Mouse (Mus musculus) midbrain, embryonic 13.5 days (tissue): Measurements from ENCODE around the gene Qsox1. TPM values are rescaled to one million over a fixed set of nuclear protein-coding genes. Genes with fewer than 3 reads are reported as not detected.

ENCODE experiments used
- ATAC-seq: fragments of 200-750 bp; cut with Nextera tagmentation; 2 replicates; pipeline ENCODE4 v1.8.0; 2017; ENCODE audit warnings: mild to moderate bottlenecking, moderate TSS enrichment, moderate library complexity
- H3K27ac ChIP-seq: fragments of 300-500 bp; sonication (generic); 2 replicates; pipeline ENCODE4 v1.5.1; 2015; ENCODE audit warnings: inconsistent platforms, mild to moderate bottlenecking, moderate library complexity
- H3K27me3 ChIP-seq: fragments of 300-500 bp; sonication (generic); 2 replicates; pipeline ENCODE4 v1.6.1; 2015; ENCODE audit warnings: mild to moderate bottlenecking, inconsistent platforms
- H3K36me3 ChIP-seq: fragments of 300-500 bp; sonication (generic); 2 replicates; pipeline ENCODE4 v1.6.1; 2015; ENCODE audit warnings: mild to moderate bottlenecking, inconsistent platforms
- H3K4me1 ChIP-seq: fragments of 300-500 bp; sonication (generic); replicated peaks from 2 replicates; pipeline ENCODE4 v1.6.1; 2015; ENCODE audit warnings: inconsistent platforms
- H3K4me2 ChIP-seq: fragments of 300-500 bp; sonication (generic); replicated peaks from 2 replicates; pipeline ENCODE4 v1.6.1; 2015; ENCODE audit warnings: moderate library complexity, mild to moderate bottlenecking, inconsistent platforms
- H3K4me3 ChIP-seq: fragments of 300-500 bp; sonication (generic); replicated peaks from 2 replicates; pipeline ENCODE4 v1.5.1; 2015; ENCODE audit warnings: mild to moderate bottlenecking, inconsistent platforms
- H3K9ac ChIP-seq: fragments of 300-500 bp; sonication (generic); replicated peaks from 2 replicates; pipeline ENCODE4 v1.6.1; 2015; ENCODE audit warnings: mild to moderate bottlenecking, inconsistent platforms
- H3K9me3 ChIP-seq: fragments of 300-500 bp; sonication (generic); 2 replicates; pipeline ENCODE4 v1.6.1; 2016; ENCODE audit warnings: mild to moderate bottlenecking, inconsistent platforms
- WGBS: fragments of 180-500 bp; shearing (Covaris S2); methylation state at CpG from one replicate; pipeline ENCODE4 v1.1.7; 2015; 5-methylcytosine and 5-hydroxymethylcytosine counted together
- polyA plus RNA-seq: library from polyadenylated mRNA; unstranded; fragments of >200 nt; fragmentation: Nextera tagmentation; extraction: Ambion mirVana; gene quantifications from 2 replicates; pipeline ENCODE4 v1.2.1, GENCODE M21; 2015

The Qsox1 gene
- polyA plus RNA-seq, 1 experiment from 2014 or later: 21.1 TPM

- H3K27me3 ChIP-seq: no peaks in the 10 kb centered on the region
- H3K4me3 ChIP-seq: no peak overlapping the region
- peaks cover 28% of the 10 kb centered on the region for H3K36me3 ChIP-seq
- H3K4me2 ChIP-seq: no peak overlapping the region
- no peaks in the 10 kb centered on the region for H3K9me3 ChIP-seq
- WGBS: 76% methylated on average over 11 of the region's 11 CpGs
- no peak overlapping the region for H3K9ac ChIP-seq
- no peaks in the 10 kb centered on the region for H3K4me1 ChIP-seq
- peak overlapping the region; percentile 44; the same call in 1 of the 2 replicates for H3K27ac ChIP-seq
- ATAC-seq: no peak
Measured at GRCm38 (mm10) chr1:155796757-155797405, 15.8 kb downstream of the Qsox1 start.

GRCm38 (mm10) chr1:155795791-155796233 is 16.9 kb downstream of the Qsox1 start:
- Histone ChIP-seq H3K27ac (no peak overlapping the region), H3K4me3 (no peak overlapping the region), H3K9me3 (no peaks in the 10 kb centered on the region), H3K4me2 (no peak overlapping the region), H3K27me3 (no peaks in the 10 kb centered on the region), H3K36me3 (peaks cover 24% of the 10 kb centered on the region), H3K4me1 (peaks cover 4% of the 10 kb centered on the region), H3K9ac (no peak overlapping the region)
- WGBS: 95% methylated on average over 5 of the region's 5 CpGs
- ATAC-seq: no peak

- Histone ChIP-seq H3K4me3 (no peak overlapping the region), H3K9me3 (no peaks in the 10 kb centered on the region), H3K27ac (no peak overlapping the region), H3K27me3 (no peaks in the 10 kb centered on the region), H3K36me3 (peaks cover 24% of the 10 kb centered on the region), H3K4me2 (no peak overlapping the region), H3K4me1 (peaks cover 13% of the 10 kb centered on the region), H3K9ac (no peak overlapping the region)
- ATAC-seq: no peak
- WGBS: 88% methylated on average over 6 of the region's 6 CpGs
Measured at GRCm38 (mm10) chr1:155794855-155795254, 17.8 kb downstream of the Qsox1 start.

- H3K9me3 ChIP-seq: no peaks in the 10 kb centered on the region
- no peak overlapping the region for H3K4me2 ChIP-seq
- peaks cover 16% of the 10 kb centered on the region for H3K4me1 ChIP-seq
- 64% methylated on average over 5 of the region's 5 CpGs for WGBS
- H3K27me3 ChIP-seq: no peaks in the 10 kb centered on the region
- peaks cover 34% of the 10 kb centered on the region for H3K36me3 ChIP-seq
- no peak overlapping the region for H3K27ac ChIP-seq
- no peak for ATAC-seq
- H3K4me3 ChIP-seq: no peak overlapping the region
- no peak overlapping the region for H3K9ac ChIP-seq
Measured at GRCm38 (mm10) chr1:155791919-155792318, 20.8 kb downstream of the Qsox1 start.

GRCm38 (mm10) chr1:155790111-155790974 is 22.3 kb downstream of the Qsox1 start:
- 48% methylated on average over 16 of the region's 16 CpGs for WGBS
- H3K36me3 ChIP-seq: peaks cover 41% of the 10 kb centered on the region
- no peak overlapping the region for H3K4me3 ChIP-seq
- no peaks in the 10 kb centered on the region for H3K9me3 ChIP-seq
- no peak overlapping the region for H3K4me2 ChIP-seq
- peak; percentile 80 for ATAC-seq
- H3K27me3 ChIP-seq: 0 out of 2 replicates have a peak, but pooled peaks cover 10% of the 10 kb centered on the region
- peak overlapping the region; percentile 71 for H3K27ac ChIP-seq
- H3K4me1 ChIP-seq: peaks cover 16% of the 10 kb centered on the region
- 0 out of 2 replicates have a peak overlapping the region, but pooled peaks have one; percentile 19 for H3K9ac ChIP-seq

- Histone ChIP-seq H3K9ac (no peak overlapping the region; the same call in 1 of the 2 replicates), H3K4me3 (no peak overlapping the region), H3K9me3 (no peaks in the 10 kb centered on the region), H3K36me3 (peaks cover 40% of the 10 kb centered on the region), H3K4me2 (no peak overlapping the region), H3K4me1 (peaks cover 20% of the 10 kb centered on the region), H3K27me3 (peaks cover 46% of the 10 kb centered on the region), H3K27ac (no peak overlapping the region)
- WGBS: 49% methylated on average over 7 of the region's 7 CpGs
- no peak for ATAC-seq
Measured at GRCm38 (mm10) chr1:155785886-155786285, 26.8 kb downstream of the Qsox1 start.

- Histone ChIP-seq H3K4me1 (peaks cover 9% of the 10 kb centered on the region), H3K4me3 (no peak overlapping the region), H3K27me3 (peaks cover 56% of the 10 kb centered on the region), H3K36me3 (peaks cover 46% of the 10 kb centered on the region), H3K9ac (no peak overlapping the region; the same call in 1 of the 2 replicates), H3K4me2 (no peak overlapping the region), H3K9me3 (no peaks in the 10 kb centered on the region), H3K27ac (no peak overlapping the region)
- peak; percentile 51 for ATAC-seq
- WGBS: 37% methylated on average over 19 of the region's 19 CpGs
Measured at GRCm38 (mm10) chr1:155784343-155785205, 28.1 kb downstream of the Qsox1 start.

- Histone ChIP-seq H3K4me3 (no peak overlapping the region), H3K9me3 (no peaks in the 10 kb centered on the region), H3K27me3 (peaks cover 77% of the 10 kb centered on the region), H3K36me3 (peaks cover 44% of the 10 kb centered on the region), H3K4me1 (peaks cover 11% of the 10 kb centered on the region), H3K4me2 (no peak overlapping the region), H3K9ac (no peak overlapping the region), H3K27ac (no peak overlapping the region)
- 83% methylated on average over 5 of the region's 5 CpGs for WGBS
- no peak for ATAC-seq
Measured at GRCm38 (mm10) chr1:155782382-155782781, 30.3 kb downstream of the Qsox1 start.

- H3K9ac ChIP-seq: no peak overlapping the region
- H3K4me3 ChIP-seq: no peak overlapping the region
- WGBS: 53% methylated on average over 14 of the region's 14 CpGs
- peaks cover 3% of the 10 kb centered on the region for H3K9me3 ChIP-seq
- H3K4me2 ChIP-seq: no peak overlapping the region
- no peak overlapping the region for H3K27ac ChIP-seq
- H3K27me3 ChIP-seq: peaks cover 71% of the 10 kb centered on the region
- H3K36me3 ChIP-seq: peaks cover 30% of the 10 kb centered on the region
- H3K4me1 ChIP-seq: peaks cover 6% of the 10 kb centered on the region
- peak; percentile 53 for ATAC-seq
Measured at GRCm38 (mm10) chr1:155777641-155778625, 34.8 kb downstream of the Qsox1 start.

GRCm38 (mm10) chr1:155759167-155759566 is 53.5 kb downstream of the Qsox1 start:
- Histone ChIP-seq H3K4me3 (no peak overlapping the region), H3K36me3 (no peaks in the 10 kb centered on the region), H3K27ac (no peak overlapping the region), H3K9me3 (no peaks in the 10 kb centered on the region), H3K9ac (no peak overlapping the region), H3K27me3 (peaks cover 67% of the 10 kb centered on the region), H3K4me2 (no peak overlapping the region), H3K4me1 (peaks cover 8% of the 10 kb centered on the region; the same call in 1 of the 2 replicates)
- 32% methylated on average over 12 of the region's 12 CpGs for WGBS
- peak; percentile 88 for ATAC-seq
